Mouse (Mus musculus) G1E (cell line): ENCODE data around the gene Micu2.

Source experiments
- CTCF ChIP-seq: IDR thresholded peaks from 2 replicates; pipeline ENCODE4 v1.5.1; 2012; ENCODE audit warnings: low read depth, low read length, inconsistent platforms, mixed read lengths
- GATA1 ChIP-seq: IDR thresholded peaks from 2 replicates; pipeline ENCODE4 v1.6.1; 2012; ENCODE audit warnings: borderline replicate concordance, low read length, inconsistent platforms, mixed read lengths
- GATA2 ChIP-seq: IDR thresholded peaks from 2 replicates; pipeline ENCODE4 v1.6.1; 2012; ENCODE audit warnings: low read depth, low read length, inconsistent platforms, borderline replicate concordance
- POLR2AphosphoS5 ChIP-seq: IDR thresholded peaks from 2 replicates; pipeline ENCODE4 v1.6.1; 2012; ENCODE audit warnings: low read depth, low read length, inconsistent platforms; ENCODE audit not compliant: insufficient replicate concordance
- TAL1 ChIP-seq: conservative IDR thresholded peaks from 2 replicates; pipeline ENCODE4 v1.6.1; 2012; ENCODE audit warnings: low read depth, low read length, inconsistent platforms, mixed read lengths

DNA sequence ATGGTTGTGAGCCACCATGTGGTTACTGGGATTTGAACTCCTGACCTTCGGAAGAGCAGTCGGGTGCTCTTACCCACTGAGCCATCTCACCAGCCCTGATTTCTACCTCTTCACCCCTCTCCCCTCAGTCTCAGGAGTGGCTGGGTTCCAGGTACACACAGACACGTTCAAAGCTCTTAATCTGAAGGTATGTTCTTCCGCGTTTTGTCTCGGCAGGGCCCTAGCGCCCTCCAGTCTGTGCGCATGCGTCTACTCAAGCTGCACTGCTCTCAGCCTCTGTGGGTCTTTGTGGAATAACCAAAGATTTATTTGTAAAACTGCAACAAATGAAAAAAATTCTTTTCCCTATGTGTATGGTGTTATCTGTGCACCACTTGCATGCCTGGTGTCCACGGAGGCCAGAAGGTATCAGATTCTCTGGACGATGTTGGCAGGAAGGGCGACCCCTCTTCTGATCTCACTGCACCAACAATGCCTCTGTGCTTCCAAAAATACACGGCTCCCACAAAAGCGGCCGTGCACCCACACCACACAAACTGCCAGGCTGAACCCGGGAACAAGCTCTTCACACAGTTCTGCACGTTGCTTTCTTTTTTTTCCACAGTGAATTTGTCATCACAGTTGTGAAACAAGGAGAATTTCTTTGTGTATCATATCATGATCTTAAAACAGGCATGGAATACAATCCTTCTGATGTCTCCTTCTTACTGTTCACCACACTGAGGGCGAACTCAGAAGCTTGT, 78.3 kb downstream of the Micu2 start:
- TF ChIP-seq CTCF (no peak), TAL1 (no peak), GATA2 (no peak), GATA1 (no peak), POLR2AphosphoS5 (no peak)
